Mouse (Mus musculus): ENCODE measurements around the gene Fbxo28. TPM values are rescaled to one million over a fixed set of nuclear protein-coding genes. Genes with fewer than 3 reads are reported as not detected.

Fbxo28 gene
- total and polyA plus RNA-seq, 2 experiments from 2014 or later: 15.8 to 35.0 TPM

DNA sequence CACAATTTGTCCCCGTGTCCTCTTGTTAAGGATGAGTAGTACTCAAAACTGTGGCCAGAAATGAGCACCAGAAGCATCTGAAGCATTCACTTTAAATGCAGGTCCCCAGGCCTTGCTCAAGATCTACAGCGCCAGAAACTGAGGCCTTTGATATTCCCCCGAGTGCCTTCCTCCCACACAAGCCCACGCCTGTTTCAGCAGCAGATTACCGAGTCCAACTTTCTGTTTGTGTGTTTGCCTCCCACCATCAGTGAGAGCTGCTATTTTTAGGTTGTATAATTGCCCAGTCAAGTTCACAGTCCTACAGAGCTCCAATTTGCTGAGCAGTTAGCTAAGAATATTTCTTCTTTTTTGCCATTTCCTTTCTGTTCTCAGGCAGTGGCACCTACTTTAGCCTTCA is 5.1 kb upstream of the Fbxo28 start:
- H3K4me3 ChIP-seq (ENCODE audit: low read length): no peak overlapping the region
- no peak overlapping the region for H3K4me2 ChIP-seq (ENCODE audit: low read depth, low read length)
- DNase-seq (ENCODE audit: low spot score) (no peak), ATAC-seq (no peak)
- no peaks in the 10 kb centered on the region for H3K27me3 ChIP-seq (ENCODE audit: insufficient read depth, low read length)
- peaks cover 5% of the 10 kb centered on the region; the same call in 1 of the 2 replicates for H3K9me3 ChIP-seq (ENCODE audit: low read length)
- 68% methylated on average over 5 of the region's 5 CpGs for WGBS
- TF ChIP-seq CTCF (IDR thresholded peaks at IDR 0.05; ENCODE audit: low read depth): no peak
- no peak overlapping the region for H3K27ac ChIP-seq
- no peaks in the 10 kb centered on the region for H3K36me3 ChIP-seq (ENCODE audit: insufficient read depth, low read length)
- H3K9ac ChIP-seq (replicated peaks; ENCODE audit: low read length): no peak overlapping the region
- no peaks in the 10 kb centered on the region for H3K4me1 ChIP-seq (ENCODE audit: insufficient read depth, low read length)

DNA sequence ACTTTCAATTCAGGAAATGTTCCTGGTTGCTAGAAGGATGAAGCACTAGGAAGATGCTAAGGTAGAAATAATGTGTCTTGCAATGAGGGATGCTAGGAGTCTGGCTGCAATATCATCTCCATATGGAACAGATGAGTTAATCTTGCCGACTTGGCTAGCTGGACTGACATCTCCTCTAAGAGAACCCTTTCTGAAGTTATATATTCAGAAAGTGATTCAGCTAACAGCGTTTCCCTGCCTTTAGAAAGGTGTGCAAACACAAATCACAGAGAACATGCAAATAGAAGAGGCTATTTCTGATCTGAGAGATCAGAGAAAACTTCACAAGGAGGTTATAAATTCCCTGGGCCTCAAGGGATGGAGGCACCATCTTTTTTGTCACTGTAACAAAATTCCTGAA is 4.4 kb upstream of the Fbxo28 start:
- Histone ChIP-seq H3K4me1 (ENCODE audit: insufficient read depth, low read length) (no peaks in the 10 kb centered on the region), H3K9ac (replicated peaks; ENCODE audit: low read length) (no peak overlapping the region), H3K27me3 (ENCODE audit: insufficient read depth, low read length) (no peaks in the 10 kb centered on the region), H3K27ac (no peak overlapping the region), H3K4me3 (ENCODE audit: low read length) (no peak overlapping the region), H3K36me3 (ENCODE audit: insufficient read depth, low read length) (no peaks in the 10 kb centered on the region), H3K4me2 (ENCODE audit: low read depth, low read length) (no peak overlapping the region), H3K9me3 (ENCODE audit: low read length) (peaks cover 5% of the 10 kb centered on the region; the same call in 1 of the 2 replicates)
- WGBS: 71% methylated on average over 2 of the region's 2 CpGs
- ATAC-seq (no peak), DNase-seq (ENCODE audit: low spot score) (no peak)
- TF ChIP-seq CTCF (IDR thresholded peaks at IDR 0.05; ENCODE audit: low read depth): no peak

GRCm38 (mm10) chr1:182341993-182342392 is 564 bp upstream of the Fbxo28 start:
- H3K4me1 ChIP-seq (ENCODE audit: insufficient read depth, low read length): peaks cover 9% of the 10 kb centered on the region; the same call in 1 of the 2 replicates

GRCm38 (mm10) chr1:182340281-182340680 is 1.1 kb downstream of the Fbxo28 start:
- TF ChIP-seq CTCF (IDR thresholded peaks at IDR 0.05; ENCODE audit: low read depth): no peak
- Histone ChIP-seq H3K27ac (no peak overlapping the region), H3K36me3 (ENCODE audit: insufficient read depth, low read length) (no peaks in the 10 kb centered on the region), H3K9ac (replicated peaks; ENCODE audit: low read length) (peak overlapping the region; percentile 96), H3K4me3 (ENCODE audit: low read length) (peak overlapping the region; percentile 95), H3K4me1 (ENCODE audit: insufficient read depth, low read length) (peaks cover 9% of the 10 kb centered on the region; the same call in 1 of the 2 replicates), H3K27me3 (ENCODE audit: insufficient read depth, low read length) (no peaks in the 10 kb centered on the region), H3K9me3 (ENCODE audit: low read length) (no peaks in the 10 kb centered on the region), H3K4me2 (ENCODE audit: low read depth, low read length) (peak overlapping the region; percentile 91)
- WGBS: 26% methylated on average over 7 of the region's 7 CpGs
- ATAC-seq (no peak), DNase-seq (ENCODE audit: low spot score) (no peak)

More at GRCm38 (mm10) chr1:182341993-182342392, 564 bp upstream of the Fbxo28 start:
- peak overlapping the region; percentile 90 for H3K27ac ChIP-seq
- no peaks in the 10 kb centered on the region for H3K9me3 ChIP-seq (ENCODE audit: low read length)
- peak overlapping the region; percentile 91 for H3K4me2 ChIP-seq (ENCODE audit: low read depth, low read length)
- no peak for TF ChIP-seq CTCF (IDR thresholded peaks at IDR 0.05; ENCODE audit: low read depth)
- WGBS: 31% methylated on average over 6 of the region's 6 CpGs
- H3K27me3 ChIP-seq (ENCODE audit: insufficient read depth, low read length): no peaks in the 10 kb centered on the region
- H3K36me3 ChIP-seq (ENCODE audit: insufficient read depth, low read length): no peaks in the 10 kb centered on the region
- peak overlapping the region; percentile 96 for H3K9ac ChIP-seq (replicated peaks; ENCODE audit: low read length)
- peak overlapping the region; percentile 95 for H3K4me3 ChIP-seq (ENCODE audit: low read length)
- ATAC-seq: no peak
- DNase-seq (ENCODE audit: low spot score): no peak

GRCm38 (mm10) chr1:182338961-182339565 is 2.4 kb downstream of the Fbxo28 start:
- WGBS: 33% methylated on average over 7 of the region's 7 CpGs
- H3K27me3 ChIP-seq (ENCODE audit: insufficient read depth, low read length): no peaks in the 10 kb centered on the region
- TF ChIP-seq CTCF (IDR thresholded peaks at IDR 0.05; ENCODE audit: low read depth): 0 out of 2 replicates have a peak, but pooled peaks have one; percentile 16
- no peaks in the 10 kb centered on the region for H3K36me3 ChIP-seq (ENCODE audit: insufficient read depth, low read length)
- peak overlapping the region; percentile 95 for H3K4me3 ChIP-seq (ENCODE audit: low read length)
- no peak for ATAC-seq
- H3K9ac ChIP-seq (replicated peaks; ENCODE audit: low read length): 0 out of 2 replicates have a peak overlapping the region, but pooled peaks have one; percentile 96
- no peak overlapping the region for H3K27ac ChIP-seq
- no peaks in the 10 kb centered on the region for H3K9me3 ChIP-seq (ENCODE audit: low read length)
- DNase-seq (ENCODE audit: low spot score): peak; percentile 20
- H3K4me2 ChIP-seq (ENCODE audit: low read depth, low read length): peak overlapping the region; percentile 91
- H3K4me1 ChIP-seq (ENCODE audit: insufficient read depth, low read length): peaks cover 9% of the 10 kb centered on the region; the same call in 1 of the 2 replicates

DNA sequence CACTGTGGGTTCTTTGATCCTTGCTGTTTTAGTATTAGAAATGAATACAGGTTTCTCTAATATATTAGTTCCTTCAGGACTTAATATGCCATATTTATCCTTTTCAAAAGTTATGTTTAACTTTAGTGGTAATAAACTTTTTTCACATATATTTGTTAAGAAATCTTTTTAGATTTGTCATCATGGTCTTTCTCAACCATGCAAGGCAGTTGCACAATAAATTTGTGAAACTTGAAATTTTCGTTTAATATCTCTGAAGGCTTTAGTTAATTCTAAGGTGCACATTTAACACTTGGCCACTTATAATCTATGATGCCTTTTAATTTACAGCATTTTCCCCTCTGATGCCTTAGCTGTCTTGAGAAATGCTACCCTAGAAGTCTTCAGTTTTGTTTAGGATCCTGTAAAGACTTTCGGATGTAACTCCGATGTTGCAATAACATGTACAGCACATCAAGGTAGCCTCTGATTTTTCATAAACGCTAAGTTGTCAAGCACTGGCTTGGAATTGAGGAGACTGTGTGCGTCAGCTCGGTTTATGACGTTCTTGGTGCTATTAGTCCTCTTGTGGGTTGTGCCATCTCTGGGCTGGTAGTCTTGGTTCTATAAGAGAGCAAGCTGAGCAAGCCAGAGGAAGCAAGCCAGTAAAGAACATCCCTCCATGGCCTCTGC is 7.5 kb downstream of the Fbxo28 start:
- Histone ChIP-seq H3K4me1 (ENCODE audit: insufficient read depth, low read length) (peaks cover 7% of the 10 kb centered on the region; the same call in 1 of the 2 replicates), H3K4me3 (ENCODE audit: low read length) (no peak overlapping the region), H3K9ac (replicated peaks; ENCODE audit: low read length) (no peak overlapping the region), H3K4me2 (ENCODE audit: low read depth, low read length) (no peak overlapping the region), H3K9me3 (ENCODE audit: low read length) (no peaks in the 10 kb centered on the region), H3K27me3 (ENCODE audit: insufficient read depth, low read length) (no peaks in the 10 kb centered on the region), H3K36me3 (ENCODE audit: insufficient read depth, low read length) (no peaks in the 10 kb centered on the region; the same call in 1 of the 2 replicates), H3K27ac (no peak overlapping the region)
- DNase-seq (ENCODE audit: low spot score) (no peak), ATAC-seq (no peak)
- WGBS: 93% methylated on average over 7 of the region's 7 CpGs
- TF ChIP-seq CTCF (IDR thresholded peaks at IDR 0.05; ENCODE audit: low read depth): no peak
